Mouse (Mus musculus): ENCODE results near the gene Bckdhb.
"Not testable (repeated sequence)": the region's sequence is repeated elsewhere in the genome, so short reads cannot be mapped to it uniquely, and the experiment has no call there.

Gene Bckdhb

GRCm38 (mm10) chr9:83907017-83907416 is 17.9 kb upstream of the Bckdhb start:
- Histone ChIP-seq H3K36me3 (ENCODE audit: insufficient read depth, low read length) (no peaks in the 10 kb centered on the region), H3K27me3 (ENCODE audit: insufficient read depth, low read length) (no peaks in the 10 kb centered on the region), H3K4me1 (replicated peaks; ENCODE audit: low read depth, low read length) (no peaks in the 10 kb centered on the region), H3K9me3 (ENCODE audit: low read length) (peaks cover 13% of the 10 kb centered on the region; the same call in 1 of the 2 replicates), H3K4me3 (replicated peaks; ENCODE audit: low read length) (no peak overlapping the region)
- TF ChIP-seq NANOG (IDR thresholded peaks at IDR 0.05; ENCODE audit: borderline replicate concordance, low read length) (no peak), POU5F1 (IDR thresholded peaks at IDR 0.05; ENCODE audit: borderline replicate concordance, low read length) (no peak), CTCF (conservative IDR thresholded peaks at IDR 0.05; ENCODE audit: low read length) (no peak)

DNA sequence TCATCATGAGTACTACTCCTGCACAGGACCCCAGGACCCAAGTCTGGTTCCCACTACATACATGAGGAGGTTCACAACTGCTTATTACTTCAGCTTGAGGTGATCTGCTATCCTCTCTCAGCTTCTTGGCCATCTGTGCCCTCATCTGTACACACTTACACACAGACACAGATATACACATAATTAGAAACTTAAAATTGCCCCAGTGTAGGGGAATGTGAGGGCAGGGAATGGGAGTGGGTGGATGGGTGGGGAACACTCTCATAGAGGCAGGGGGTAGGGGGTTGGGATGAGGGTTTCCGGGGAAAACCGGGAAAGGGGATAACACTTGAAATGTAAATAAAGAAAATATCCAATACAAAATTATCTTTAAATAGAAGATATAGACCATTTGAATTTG is 15.1 kb upstream of the Bckdhb start:
- Histone ChIP-seq H3K9me3 (ENCODE audit: low read length) (peaks cover 20% of the 10 kb centered on the region), H3K4me3 (replicated peaks; ENCODE audit: low read length) (no peak overlapping the region), H3K4me1 (replicated peaks; ENCODE audit: low read depth, low read length) (no peaks in the 10 kb centered on the region), H3K27me3 (ENCODE audit: insufficient read depth, low read length) (no peaks in the 10 kb centered on the region), H3K36me3 (ENCODE audit: insufficient read depth, low read length) (no peaks in the 10 kb centered on the region)
- TF ChIP-seq CTCF (conservative IDR thresholded peaks at IDR 0.05; ENCODE audit: low read length) (no peak), NANOG (IDR thresholded peaks at IDR 0.05; ENCODE audit: borderline replicate concordance, low read length) (no peak), POU5F1 (IDR thresholded peaks at IDR 0.05; ENCODE audit: borderline replicate concordance, low read length) (no peak)

GRCm38 (mm10) chr9:83910926-83911325 is 14.0 kb upstream of the Bckdhb start:
- no peaks in the 10 kb centered on the region for H3K27me3 ChIP-seq (ENCODE audit: insufficient read depth, low read length)
- peaks cover 20% of the 10 kb centered on the region for H3K9me3 ChIP-seq (ENCODE audit: low read length)
- no peak for TF ChIP-seq POU5F1 (IDR thresholded peaks at IDR 0.05; ENCODE audit: borderline replicate concordance, low read length)
- no peaks in the 10 kb centered on the region for H3K4me1 ChIP-seq (replicated peaks; ENCODE audit: low read depth, low read length)
- no peak overlapping the region for H3K4me3 ChIP-seq (replicated peaks; ENCODE audit: low read length)
- no peaks in the 10 kb centered on the region for H3K36me3 ChIP-seq (ENCODE audit: insufficient read depth, low read length)

- peaks cover 16% of the 10 kb centered on the region for H3K4me1 ChIP-seq (replicated peaks; ENCODE audit: low read depth, low read length)
- H3K36me3 ChIP-seq (ENCODE audit: insufficient read depth, low read length): no peaks in the 10 kb centered on the region
- no peaks in the 10 kb centered on the region for H3K9me3 ChIP-seq (ENCODE audit: low read length)
- H3K4me3 ChIP-seq (replicated peaks; ENCODE audit: low read length): no peak overlapping the region
- no peaks in the 10 kb centered on the region for H3K27me3 ChIP-seq (ENCODE audit: insufficient read depth, low read length)
- TF ChIP-seq POU5F1 (IDR thresholded peaks at IDR 0.05; ENCODE audit: borderline replicate concordance, low read length) (no peak), CTCF (conservative IDR thresholded peaks at IDR 0.05; ENCODE audit: low read length) (no peak), NANOG (IDR thresholded peaks at IDR 0.05; ENCODE audit: borderline replicate concordance, low read length) (no peak)
Measured at GRCm38 (mm10) chr9:83922076-83922475, 2.9 kb upstream of the Bckdhb start.

DNA sequence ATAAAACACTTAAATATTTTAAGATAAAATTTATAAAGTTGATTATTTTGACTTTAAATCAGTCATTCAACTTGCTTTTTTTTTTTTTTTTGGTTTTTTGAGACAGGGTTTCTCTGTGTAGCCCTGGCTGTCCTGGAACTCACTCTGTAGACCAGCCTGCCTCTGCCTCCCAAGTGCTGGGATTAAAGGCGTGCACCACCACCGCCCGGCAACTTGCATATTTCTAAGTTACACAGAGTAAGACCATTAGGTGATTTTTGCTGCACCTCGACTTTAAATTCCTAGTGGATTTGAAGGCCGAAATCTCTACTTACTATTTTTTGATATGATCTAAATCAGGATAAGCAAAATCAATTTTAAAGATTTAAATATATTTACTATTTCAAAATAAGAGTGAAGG is 589 bp upstream of the Bckdhb start:
- Histone ChIP-seq H3K27me3 (ENCODE audit: insufficient read depth, low read length) (no peaks in the 10 kb centered on the region), H3K4me1 (replicated peaks; ENCODE audit: low read depth, low read length) (peaks cover 16% of the 10 kb centered on the region), H3K9me3 (ENCODE audit: low read length) (no peaks in the 10 kb centered on the region), H3K4me3 (replicated peaks; ENCODE audit: low read length) (peak overlapping the region; percentile 96), H3K36me3 (ENCODE audit: insufficient read depth, low read length) (no peaks in the 10 kb centered on the region)
- TF ChIP-seq POU5F1 (IDR thresholded peaks at IDR 0.05; ENCODE audit: borderline replicate concordance, low read length): no peak
- TF ChIP-seq NANOG (IDR thresholded peaks at IDR 0.05; ENCODE audit: borderline replicate concordance, low read length): no peak
- no peak for TF ChIP-seq CTCF (conservative IDR thresholded peaks at IDR 0.05; ENCODE audit: low read length)

DNA sequence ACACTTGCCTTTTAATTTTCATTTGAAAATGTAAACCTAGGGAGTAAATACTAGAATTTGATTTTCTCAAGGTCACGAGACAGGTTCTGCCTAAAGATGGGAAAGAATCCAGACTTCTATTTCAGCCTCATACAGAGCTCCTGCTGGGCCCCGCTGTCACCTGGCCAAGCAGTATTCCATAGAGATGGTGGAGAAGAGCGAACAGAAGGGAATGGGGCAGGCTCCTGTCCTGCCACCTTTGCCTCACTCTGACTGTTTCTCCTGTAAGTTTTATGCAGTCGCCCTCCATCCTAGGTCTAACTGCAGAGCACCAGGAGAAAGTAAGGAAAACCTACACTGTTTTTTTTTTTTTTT is 720 bp downstream of the Bckdhb start:
- peak overlapping the region; percentile 96 for H3K4me3 ChIP-seq (replicated peaks; ENCODE audit: low read length)
- no peaks in the 10 kb centered on the region for H3K36me3 ChIP-seq (ENCODE audit: insufficient read depth, low read length)
- peaks cover 12% of the 10 kb centered on the region for H3K4me1 ChIP-seq (replicated peaks; ENCODE audit: low read depth, low read length)
- H3K27me3 ChIP-seq (ENCODE audit: insufficient read depth, low read length): no peaks in the 10 kb centered on the region
- no peak for TF ChIP-seq NANOG (IDR thresholded peaks at IDR 0.05; ENCODE audit: borderline replicate concordance, low read length)
- no peak for TF ChIP-seq POU5F1 (IDR thresholded peaks at IDR 0.05; ENCODE audit: borderline replicate concordance, low read length)
- no peak for TF ChIP-seq CTCF (conservative IDR thresholded peaks at IDR 0.05; ENCODE audit: low read length)
- H3K9me3 ChIP-seq (ENCODE audit: low read length): no peaks in the 10 kb centered on the region

- H3K4me1 ChIP-seq (replicated peaks; ENCODE audit: low read depth, low read length): peaks cover 10% of the 10 kb centered on the region
- no peaks in the 10 kb centered on the region for H3K27me3 ChIP-seq (ENCODE audit: insufficient read depth, low read length)
- no peak for TF ChIP-seq CTCF (conservative IDR thresholded peaks at IDR 0.05; ENCODE audit: low read length)
- TF ChIP-seq NANOG (IDR thresholded peaks at IDR 0.05; ENCODE audit: borderline replicate concordance, low read length): no peak
- TF ChIP-seq POU5F1 (IDR thresholded peaks at IDR 0.05; ENCODE audit: borderline replicate concordance, low read length): no peak
Measured at GRCm38 (mm10) chr9:83926302-83926701, 1.4 kb downstream of the Bckdhb start.

DNA sequence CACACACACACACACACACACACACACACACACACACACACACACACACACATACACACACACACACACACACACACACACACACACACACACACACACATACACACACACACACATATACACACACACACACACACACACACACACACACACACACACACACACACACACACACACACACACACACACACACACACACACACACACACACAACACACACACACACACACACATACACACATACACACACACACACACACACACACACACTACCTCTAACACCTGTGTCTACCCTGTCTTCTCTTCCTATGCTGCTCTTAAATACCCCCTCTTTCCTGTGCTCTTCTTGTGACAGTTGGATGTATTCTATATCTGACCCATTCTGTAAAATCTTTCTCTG is 14.6 kb downstream of the Bckdhb start:
- not testable (repeated sequence) for H3K9me3 ChIP-seq (ENCODE audit: low read length); H3K36me3 ChIP-seq (ENCODE audit: insufficient read depth, low read length); H3K4me1 ChIP-seq (replicated peaks; ENCODE audit: low read depth, low read length); H3K27me3 ChIP-seq (ENCODE audit: insufficient read depth, low read length); H3K4me3 ChIP-seq (replicated peaks; ENCODE audit: low read length)

More at GRCm38 (mm10) chr9:83926302-83926701, 1.4 kb downstream of the Bckdhb start:
- Histone ChIP-seq H3K36me3 (ENCODE audit: insufficient read depth, low read length) (no peaks in the 10 kb centered on the region), H3K4me3 (replicated peaks; ENCODE audit: low read length) (no peak overlapping the region), H3K9me3 (ENCODE audit: low read length) (no peaks in the 10 kb centered on the region)

- Histone ChIP-seq H3K27me3 (ENCODE audit: insufficient read depth, low read length) (no peaks in the 10 kb centered on the region), H3K4me1 (replicated peaks; ENCODE audit: low read depth, low read length) (0 out of 2 replicates have a peak, but pooled peaks cover 3% of the 10 kb centered on the region), H3K36me3 (ENCODE audit: insufficient read depth, low read length) (no peaks in the 10 kb centered on the region; the same call in 1 of the 2 replicates), H3K4me3 (replicated peaks; ENCODE audit: low read length) (no peak overlapping the region), H3K9me3 (ENCODE audit: low read length) (no peaks in the 10 kb centered on the region)
- TF ChIP-seq CTCF (conservative IDR thresholded peaks at IDR 0.05; ENCODE audit: low read length) (no peak), POU5F1 (IDR thresholded peaks at IDR 0.05; ENCODE audit: borderline replicate concordance, low read length) (no peak), NANOG (IDR thresholded peaks at IDR 0.05; ENCODE audit: borderline replicate concordance, low read length) (no peak)
Measured at GRCm38 (mm10) chr9:83940016-83940415, 15.1 kb downstream of the Bckdhb start.
